Mouse (Mus musculus) urinary bladder, adult 18-20 months (tissue): ENCODE measurements around the gene Fam83f.

ENCODE experiments used
- DNase-seq, 2 experiments: peaks; one replicate each; pipeline ENCODE4 v3.0.0; 2022; ENCODE audit warnings: low spot score in 2 of 2, mixed read lengths in 2 of 2

The Fam83f gene

DNA sequence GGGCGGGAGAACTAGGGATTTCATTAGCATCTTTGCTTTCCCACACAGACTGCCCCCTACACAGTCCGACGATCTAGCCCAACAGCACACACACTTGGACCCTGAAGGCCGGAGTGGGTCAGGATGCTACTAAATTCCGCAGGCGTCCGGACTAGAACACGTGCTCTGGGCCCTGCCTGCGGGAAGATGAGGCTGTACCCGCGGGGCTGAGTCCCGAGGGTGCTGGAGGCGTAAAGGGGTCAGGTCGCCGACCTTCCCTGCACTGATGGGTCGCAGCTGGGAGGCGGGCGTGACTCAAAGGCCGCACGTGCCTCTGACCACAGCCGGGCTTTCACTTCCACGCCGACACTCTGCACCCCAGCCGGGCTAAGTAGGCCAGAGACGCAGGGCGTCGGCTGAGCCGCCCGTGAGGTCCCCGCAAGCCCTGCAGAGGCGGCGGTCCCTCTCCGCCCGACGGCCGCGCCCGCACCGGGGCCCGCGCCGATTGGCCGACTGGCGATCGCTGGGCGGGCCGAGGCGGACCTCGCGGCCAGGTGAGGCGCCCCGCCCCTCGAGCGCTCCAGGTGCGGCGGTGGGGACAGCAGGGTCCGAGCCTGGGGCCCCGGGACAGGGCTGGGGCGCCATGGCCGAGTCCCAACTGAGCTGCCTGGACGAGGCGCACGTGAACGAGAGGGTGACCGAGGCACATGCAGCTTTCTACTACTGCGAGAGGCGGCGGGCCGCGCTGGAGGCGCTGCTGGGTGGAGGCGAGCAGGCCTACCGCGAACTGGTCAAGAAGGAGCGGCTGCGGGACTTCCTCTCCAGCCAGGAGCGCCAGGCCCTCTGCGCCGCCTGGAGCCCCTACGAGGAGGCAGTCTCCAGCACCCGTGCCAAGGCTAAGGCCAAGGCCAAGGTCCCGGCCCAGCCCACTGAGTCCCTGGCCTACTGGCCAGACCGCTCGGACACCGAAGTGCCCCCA, at the start of gene Fam83f:
Gene Fam83f, plus strand, starts transcription at position 553 of the 958 bp plus-strand sequence.
- peak; percentile 63 to 75 for DNase-seq

DNA sequence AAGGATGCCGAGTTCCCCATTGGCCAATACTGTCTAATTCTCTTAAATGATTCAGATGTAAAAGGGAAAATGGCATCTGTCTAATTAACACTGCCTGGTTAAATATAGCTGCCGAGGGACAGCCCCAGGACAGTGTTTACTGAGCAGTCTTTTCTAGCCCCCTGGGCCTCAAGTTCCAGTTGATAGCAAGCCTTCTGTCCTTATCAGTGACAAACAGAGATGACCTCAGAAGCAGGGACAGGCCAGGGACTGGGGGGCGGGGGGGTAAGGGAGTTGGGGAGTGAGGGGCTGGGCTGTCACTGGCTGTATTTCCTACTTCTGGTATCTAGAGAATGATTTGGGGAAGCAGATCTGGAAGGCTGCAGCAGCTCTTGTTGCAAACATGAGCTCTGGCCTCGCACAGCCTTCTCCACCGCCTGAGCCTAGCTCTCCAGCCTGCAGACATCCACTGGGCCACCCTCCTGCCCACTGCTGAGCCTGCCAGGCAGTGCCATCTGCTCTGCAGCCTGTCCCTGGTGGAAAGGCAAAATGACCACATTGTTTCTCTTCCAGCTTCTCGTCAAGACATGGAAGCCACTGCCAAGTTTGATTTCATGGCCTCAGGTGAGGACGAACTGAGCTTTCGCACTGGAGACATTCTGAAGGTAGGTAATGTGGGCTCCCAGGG, 48.3 kb upstream of the Fam83f start:
- DNase-seq = no peak

DNA sequence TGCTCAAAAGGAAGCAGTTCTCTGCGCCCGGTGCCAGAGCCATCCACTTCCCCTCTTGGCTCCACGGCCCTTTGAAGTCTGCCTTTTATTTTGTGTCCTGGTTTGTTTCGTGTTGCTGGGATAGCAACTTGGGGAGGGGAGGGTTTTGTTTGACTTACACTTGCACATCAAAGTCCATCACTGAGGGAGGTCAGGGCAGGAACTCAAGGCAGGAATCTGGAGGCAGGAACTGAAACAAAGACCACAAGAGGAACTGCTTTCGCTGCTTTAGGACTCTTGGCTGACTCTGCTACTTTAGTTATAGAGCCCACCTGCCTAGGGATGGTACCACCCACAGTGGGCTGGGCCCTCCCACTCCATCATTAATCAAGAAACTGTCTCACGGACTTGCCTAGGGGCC, 45.2 kb upstream of the Fam83f start:
- DNase-seq = no peak

DNA sequence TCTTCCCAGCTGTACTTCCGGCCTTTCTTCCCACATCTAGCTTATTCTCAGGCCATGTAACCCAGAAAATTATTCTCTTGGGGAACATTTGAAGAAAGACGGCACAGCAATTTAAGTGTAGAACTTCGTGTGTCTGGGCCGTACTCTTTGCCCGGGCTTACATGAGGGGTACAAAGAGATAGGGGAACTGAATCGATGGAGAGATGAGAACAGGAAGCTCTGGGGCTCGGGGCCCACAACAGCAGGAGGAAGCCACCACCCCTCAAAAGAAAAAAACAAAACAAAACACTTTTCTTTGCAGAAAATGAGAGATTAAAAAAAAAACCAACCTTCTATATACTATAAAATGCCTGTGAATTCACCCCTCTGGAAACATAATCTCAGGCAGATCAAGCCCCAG, 41.5 kb upstream of the Fam83f start:
- DNase-seq = no peak

DNA sequence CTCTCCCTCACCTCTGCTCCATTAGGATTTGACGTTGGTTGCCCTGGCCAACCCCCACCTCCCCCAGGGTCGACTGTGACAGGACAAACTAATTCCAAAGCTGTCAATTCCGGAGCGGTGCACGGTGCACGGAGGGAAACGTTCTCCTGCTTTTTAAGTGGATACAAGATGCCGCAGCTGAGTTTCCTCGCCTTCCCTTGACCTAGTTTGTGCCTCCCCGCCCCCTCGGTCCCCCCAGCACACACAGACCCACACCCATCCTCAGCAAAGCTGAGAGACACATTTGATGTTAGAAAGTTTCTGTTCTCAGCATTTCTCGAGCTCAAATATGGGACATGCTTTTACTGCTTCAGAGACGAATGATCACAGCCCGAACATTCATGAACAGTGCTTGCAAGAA, 40.9 kb upstream of the Fam83f start:
- no peak for DNase-seq

DNA sequence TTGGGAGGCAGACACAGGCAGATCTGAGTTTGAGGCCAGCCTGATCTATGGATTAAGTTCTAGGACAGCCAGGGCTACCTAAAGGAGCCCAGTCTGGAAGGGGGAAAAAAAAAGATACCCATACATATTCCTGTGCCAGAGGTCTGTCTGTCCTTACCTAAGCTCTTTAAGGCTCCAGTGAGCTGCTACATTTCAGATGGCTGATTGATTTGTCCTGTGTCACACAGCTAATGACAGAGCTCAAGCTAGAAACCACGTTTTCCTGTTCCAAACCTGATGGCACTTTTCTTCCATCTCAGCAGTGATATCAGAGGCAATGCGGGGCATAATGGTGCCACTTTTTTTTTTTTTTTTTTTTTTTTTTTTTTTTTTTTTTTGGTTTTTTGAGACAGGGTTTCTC, 40.3 kb upstream of the Fam83f start:
- DNase-seq = no peak

DNA sequence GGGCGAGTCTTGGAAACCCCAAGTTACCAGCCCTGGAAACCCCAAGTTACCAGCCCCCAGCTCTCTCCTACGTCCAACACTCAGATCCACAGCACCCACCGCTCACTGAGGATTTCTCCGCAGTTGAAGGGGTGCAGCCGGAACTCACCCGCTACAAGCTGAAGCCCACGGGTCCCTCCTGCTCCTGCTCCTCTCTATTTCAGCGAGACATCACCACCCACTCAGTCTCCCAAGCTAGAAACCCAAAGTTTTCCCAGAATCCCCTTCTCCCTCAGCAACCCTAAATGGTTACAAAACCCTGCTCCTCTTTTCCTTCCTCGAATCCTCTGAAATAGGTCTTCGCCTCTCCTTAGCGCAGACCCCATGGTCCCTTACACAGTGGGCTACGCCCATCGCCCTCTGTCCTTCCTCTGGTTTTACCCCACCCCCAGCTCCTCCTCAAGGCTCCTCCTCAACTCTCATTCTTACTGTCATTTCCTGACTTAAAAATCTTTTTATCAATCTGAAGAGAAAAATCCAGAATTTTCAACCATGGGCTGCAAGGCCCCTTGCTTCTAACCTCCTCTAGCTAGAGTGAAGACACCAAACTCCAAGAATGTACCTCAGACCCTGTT, 39.3 kb upstream of the Fam83f start:
- DNase-seq = no peak

DNA sequence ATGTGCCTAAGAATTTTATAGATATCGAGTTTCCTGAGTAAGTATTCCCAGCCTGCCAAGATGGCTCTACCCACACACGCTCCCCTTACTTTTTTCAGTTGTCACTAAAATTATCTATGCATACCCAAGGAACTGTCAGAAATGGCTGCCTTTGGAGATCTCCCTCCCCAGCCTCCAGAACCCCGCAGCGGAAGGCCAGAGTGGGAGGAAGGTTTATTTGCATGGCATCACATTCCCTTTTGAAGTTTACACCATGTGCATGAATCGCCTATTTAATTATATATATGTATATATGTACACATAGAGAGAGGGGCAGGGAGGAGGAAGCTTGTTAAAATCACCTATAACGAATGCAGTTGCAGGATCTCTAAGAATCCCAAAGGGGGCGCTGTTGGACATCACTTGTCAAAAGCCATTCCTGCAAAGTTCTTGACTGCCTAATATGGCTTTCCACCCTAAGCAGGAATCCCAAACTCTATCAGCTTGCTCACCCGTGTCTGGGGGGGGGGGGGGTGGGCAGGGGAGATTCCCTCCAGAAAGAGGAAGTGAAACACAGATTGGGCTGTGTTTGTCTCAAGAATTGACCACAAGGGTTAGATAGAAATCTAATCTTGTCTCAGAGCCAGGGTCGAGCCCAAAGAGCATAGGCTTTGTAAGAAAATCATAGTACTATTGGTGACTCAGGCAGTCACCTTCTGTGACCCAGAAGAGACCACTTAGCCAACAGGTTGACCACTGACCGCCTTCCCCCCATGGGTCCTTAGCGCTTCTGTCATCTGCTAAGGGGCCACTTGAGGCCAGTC, 37.1 kb upstream of the Fam83f start:
- DNase-seq = peak in 1 of 2 experiments; percentile 18

DNA sequence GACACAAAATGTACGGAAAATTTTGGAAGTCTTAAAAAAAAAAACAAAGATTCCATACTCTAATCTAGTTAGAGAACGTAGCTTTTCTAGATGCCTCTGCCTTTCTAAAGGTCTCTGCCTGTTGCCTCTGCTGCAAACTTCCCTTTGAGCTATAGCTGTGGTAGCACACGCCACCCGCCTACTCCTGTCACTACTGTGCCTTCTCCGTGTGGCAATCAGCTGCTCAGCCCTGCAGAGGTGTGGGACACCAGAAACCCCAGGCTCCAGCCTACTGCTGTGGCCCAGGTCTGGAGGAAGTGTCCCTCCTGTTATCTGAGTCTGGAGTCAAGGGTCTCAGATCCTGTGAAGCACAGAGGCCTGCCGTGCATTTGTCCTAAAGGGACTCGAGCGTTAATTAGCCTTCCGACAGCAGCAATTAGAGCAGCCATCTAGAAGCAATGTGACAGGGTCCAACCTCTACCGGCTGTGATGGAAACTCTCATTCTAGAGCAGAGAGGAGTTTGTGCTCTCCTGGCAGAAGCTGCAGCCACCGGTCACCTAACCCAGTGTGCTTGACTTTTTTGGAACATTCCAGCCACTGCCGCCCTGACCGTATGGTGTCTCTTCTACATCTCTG, 34.8 kb upstream of the Fam83f start:
- DNase-seq = no peak

DNA sequence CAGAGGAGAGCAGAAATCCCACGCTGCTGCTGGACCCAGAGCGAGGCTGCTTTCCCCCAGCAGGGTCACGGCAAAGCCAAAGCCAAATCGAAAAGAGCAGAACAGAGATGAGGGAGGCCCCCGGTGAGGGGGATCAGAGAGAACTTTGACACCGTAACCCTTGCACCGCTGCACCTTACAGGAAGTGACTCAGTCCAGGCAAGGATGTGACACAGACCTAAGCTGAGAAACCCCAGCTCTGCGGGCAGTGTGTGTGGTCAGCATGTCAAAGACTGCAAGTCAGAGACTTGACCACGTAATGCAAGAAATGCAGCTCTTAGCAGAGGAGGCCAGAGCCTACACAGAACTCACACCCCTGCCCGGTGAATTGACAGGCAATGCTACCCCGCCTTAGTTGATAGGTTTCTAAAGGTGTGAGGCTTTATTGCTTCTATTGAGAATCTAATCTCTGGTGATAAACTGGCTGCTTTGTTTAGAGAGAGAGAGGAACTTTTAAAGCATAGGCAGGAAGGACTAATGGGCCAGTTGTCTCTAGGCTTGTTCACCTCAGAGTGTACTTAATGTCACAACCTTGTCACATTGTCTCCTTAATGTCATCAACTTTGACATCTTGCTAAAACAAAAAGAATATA, 32.5 kb upstream of the Fam83f start:
- DNase-seq = no peak

DNA sequence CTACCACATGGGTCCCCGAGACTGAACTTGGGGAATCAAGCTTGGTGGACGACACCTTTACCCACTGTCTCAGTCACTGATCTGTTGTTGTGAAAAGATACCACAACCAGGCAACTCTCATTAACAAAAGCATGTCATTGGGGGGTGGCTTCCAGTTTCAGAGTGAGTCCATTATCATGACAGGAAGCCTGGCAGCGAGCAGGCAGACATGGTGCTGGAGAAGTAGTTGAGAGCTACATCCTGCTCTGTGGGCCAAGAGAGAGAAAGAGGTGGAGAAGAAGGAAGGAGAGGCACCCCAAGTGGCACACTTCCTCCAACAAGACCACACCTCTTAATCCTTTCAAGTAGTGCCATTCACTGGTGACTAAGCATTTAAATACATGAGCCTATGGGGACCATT, 31.8 kb upstream of the Fam83f start:
- DNase-seq = no peak

DNA sequence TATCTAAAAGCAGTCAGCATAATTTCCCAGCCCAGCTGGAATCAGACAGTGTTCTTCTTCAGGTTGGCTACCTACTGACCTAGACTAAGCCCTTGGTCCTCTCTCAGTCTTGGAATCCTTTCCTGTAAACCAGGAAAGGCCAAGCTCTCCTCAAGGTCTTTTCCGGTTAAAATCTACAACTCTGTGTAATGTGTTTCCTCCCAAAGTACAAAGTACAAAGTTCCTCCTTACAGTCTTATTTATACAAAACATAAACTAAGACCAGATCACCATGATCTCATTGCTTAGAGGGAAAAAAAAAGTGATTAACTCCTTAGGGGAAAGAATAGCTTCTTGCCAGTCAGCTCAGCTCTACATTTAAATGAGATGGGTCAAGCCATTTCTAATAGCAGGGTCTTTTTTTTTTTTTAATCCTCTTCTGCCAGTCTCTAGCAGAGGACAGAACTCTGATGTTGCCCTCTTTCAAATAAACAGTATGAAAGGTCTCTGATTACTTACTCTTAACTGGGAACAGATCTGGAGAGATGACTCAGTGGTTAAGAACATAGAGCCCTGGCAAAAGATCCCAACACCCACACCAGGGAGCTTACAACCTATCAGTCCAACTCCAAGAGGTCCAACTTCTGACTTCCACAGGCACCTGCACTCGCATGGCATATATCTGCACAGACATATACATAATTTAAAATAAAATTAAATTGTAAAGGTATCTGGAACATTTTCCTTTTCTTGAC, 29.8 kb upstream of the Fam83f start:
- DNase-seq = no peak

DNA sequence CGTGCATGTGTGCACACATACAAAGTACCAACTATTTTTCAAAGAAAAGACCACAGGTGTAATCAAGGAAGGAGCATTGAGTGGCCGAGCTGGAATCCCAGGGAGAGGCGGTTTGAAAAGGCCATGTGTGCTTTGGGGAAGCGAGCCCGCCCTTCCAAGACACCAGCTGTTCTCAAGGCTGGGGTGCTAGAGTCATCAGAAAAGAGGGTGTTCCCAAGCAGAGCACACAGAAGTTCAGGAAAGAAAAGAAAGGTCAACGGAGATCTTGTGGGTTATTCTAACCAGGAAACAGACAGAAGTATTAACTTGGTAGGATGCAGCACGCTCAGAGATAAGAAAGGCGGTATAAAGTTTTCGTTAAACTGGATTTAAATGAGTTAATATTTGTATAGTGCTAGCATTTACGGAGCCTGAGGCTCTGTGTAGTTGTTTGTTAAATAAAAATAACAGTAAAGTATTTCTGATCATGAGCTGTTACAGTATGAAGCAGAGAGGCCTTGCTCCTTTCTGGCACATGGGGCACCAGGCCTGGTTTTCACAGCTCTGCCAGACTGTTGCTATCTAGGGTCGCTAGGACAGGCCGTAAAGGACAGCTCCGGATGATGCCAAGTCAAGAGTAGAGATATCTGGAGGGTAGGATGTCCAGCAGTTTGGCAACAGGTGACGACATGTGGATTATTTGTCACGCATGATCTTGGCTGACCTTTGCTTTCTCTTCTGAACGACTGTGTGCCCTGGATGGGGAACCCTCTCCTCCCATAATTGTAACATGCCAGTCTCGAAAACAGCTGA, 26.4 kb upstream of the Fam83f start:
- DNase-seq = no peak

DNA sequence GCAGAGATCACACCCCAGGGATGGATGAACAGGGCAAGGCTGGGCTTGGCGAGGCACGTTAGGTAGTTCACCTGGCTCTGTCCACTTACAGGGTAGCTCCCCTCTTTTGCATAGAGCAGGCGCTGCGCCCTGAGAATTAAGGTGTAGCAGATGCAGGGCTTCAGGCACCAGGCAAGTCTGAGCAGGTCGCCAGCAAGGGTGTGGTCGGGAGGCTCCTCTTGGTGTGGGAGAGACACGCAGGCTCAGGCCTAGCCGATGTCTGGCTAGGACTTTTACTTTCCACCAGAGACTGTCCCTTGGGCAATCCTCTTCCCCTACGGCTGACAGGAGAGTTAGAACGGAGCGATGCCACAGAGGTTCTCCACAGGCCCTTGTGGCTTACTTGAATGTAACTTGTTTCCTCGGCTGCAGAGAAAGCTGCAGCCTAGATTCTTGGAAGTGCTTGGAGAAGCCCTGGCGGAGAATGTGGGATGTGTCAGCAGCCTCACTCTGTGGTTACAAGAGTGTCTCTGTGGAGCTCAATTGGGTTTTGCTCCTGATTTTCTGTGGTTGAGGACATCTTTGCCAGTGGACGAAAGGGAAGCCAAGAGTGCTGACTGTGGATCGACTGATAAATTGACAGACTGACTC, 22.6 kb upstream of the Fam83f start:
- peak; percentile 64 to 70 for DNase-seq

DNA sequence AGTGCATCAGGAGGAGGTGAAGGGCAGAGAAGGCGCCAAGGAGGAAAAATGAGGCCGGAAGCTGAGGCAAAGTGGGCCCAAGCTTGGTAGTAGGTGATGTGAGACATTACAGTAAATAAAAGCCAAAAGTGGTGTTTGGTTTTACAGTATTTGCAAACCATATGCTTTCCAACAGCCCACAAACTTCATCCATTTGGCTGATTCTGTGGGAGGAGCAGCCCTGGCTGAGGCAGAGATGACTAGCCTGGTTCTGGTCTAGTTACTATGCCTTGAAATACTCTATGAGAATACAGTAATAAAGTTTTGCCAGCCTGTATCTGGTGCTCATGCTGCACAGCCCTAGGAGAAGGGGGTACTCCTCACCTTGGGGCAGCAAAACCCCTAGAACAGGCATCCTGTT, 21.2 kb upstream of the Fam83f start:
- DNase-seq = no peak

DNA sequence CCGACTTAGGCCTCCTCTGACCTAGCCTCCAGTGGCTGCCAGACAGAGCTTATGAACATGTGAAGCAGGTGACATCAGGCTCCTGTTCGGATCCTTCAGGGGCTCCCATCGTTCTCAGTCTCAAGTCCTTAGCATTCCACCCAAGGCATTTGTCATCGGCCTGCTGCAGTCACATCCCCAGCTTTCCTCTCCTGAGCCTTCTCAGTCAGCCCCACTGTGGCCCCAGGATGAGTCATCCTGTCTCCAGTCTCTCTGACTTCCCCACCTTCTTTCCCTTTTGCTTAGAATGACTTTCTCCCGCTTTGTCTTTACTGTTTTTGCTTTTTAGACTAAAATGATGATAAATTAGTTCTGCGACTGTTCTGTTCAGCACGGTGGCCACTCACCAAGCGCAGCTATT, 17.8 kb upstream of the Fam83f start:
- no peak for DNase-seq

DNA sequence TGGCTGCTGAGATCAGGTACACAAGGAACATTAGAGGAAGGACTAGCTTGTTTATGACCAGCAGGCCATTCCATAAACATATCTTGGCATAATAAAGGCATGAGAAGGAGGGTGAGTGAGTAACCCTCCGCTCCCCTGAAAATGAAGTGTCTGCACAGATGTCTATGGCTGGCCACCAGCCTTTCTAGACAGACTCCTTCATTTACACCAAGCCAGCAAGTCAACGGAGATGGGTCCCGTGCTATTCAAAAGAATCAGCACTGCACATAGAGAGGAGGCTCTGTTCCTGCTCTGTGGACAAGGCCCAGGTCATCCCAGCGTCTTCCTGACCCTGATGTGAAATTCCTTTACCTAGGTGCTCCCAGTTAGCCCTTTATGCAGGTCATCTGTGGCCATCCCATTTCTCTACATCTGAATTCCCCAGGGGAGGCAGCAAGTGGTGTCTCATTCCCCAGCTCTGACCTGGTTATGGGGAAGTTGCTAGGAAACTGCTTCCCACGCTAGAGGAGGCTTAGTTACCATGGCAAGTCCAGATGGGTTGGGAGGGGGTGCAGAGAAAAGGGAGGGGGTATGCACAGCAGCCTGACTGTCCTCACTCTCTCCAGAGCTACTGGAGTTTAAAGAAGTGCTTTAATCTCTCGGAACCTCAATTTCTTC, 12.7 kb upstream of the Fam83f start:
- no peak for DNase-seq

DNA sequence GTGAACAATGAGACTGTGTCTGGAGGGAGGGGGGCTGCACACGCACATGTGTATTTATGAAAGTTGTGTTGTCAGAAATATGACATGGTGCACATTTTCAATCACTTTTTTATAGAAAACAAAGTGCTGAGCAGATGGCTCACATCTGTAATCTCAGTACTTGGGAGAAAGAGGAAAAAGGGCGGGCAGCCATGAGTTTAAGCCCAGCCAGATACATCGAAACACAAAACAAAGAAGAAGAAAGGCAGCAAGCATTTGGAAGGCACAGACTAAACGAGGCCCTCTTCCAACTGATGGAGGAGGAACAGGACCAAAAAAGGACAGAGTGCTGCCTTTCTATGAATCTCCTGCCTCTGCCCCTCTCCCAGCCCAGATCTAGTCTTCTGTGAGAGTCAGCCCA, 10.7 kb upstream of the Fam83f start:
- no peak for DNase-seq
